Mouse (Mus musculus) adrenal gland, adult 8-10 months (tissue): ENCODE results near the gene Dynll1. TPM values are rescaled to one million over a fixed set of nuclear protein-coding genes. Genes with fewer than 3 reads are reported as not detected.

Experiments
- DNase-seq: peaks from one replicate; pipeline ENCODE4 v3.0.0; 2022
- total RNA-seq, 4 experiments: library from RNA; stranded (reverse); gene quantifications; 2 replicates each; pipeline ENCODE4 v1.2.4; 2022

Gene Dynll1
- total RNA-seq, 4 experiments from 2014 or later, result 140 to 233 (median 156) TPM

- peak; percentile 30 for DNase-seq
These were observed 33.2 kb downstream of the Dynll1 start for GRCm38 (mm10) chr5:115267469-115268045.

- no peak for DNase-seq
These were observed 33.9 kb downstream of the Dynll1 start for GRCm38 (mm10) chr5:115266787-115267468.

GRCm38 (mm10) chr5:115266340-115266739 lies 34.5 kb downstream of the Dynll1 start:
- DNase-seq, result no peak

- no peak for DNase-seq
These were observed 38.1 kb downstream of the Dynll1 start for GRCm38 (mm10) chr5:115262502-115263291.

GRCm38 (mm10) chr5:115261880-115262279 lies 38.9 kb downstream of the Dynll1 start:
- no peak for DNase-seq

GRCm38 (mm10) chr5:115261141-115261540 lies 39.7 kb downstream of the Dynll1 start:
- no peak for DNase-seq

- no peak for DNase-seq
These were observed 40.4 kb downstream of the Dynll1 start for GRCm38 (mm10) chr5:115260356-115260755.

GRCm38 (mm10) chr5:115256909-115257546 lies 43.8 kb downstream of the Dynll1 start:
- DNase-seq, result no peak

GRCm38 (mm10) chr5:115255472-115255871 lies 45.3 kb downstream of the Dynll1 start:
- no peak for DNase-seq

Other genes starting within 250 kb of the Dynll1 start
- not detected for gene Gm10401, start 202.7 kb downstream of the Dynll1 start, total RNA-seq
- gene Acads, start 181.7 kb downstream of the Dynll1 start, total RNA-seq, result 100 to 1,000 TPM; 122 to 219 (median 173) TPM
- 10 to 100 TPM; 38.8 to 51.9 (median 45.7) TPM for gene Unc119b, start 166.0 kb downstream of the Dynll1 start, total RNA-seq
- 100 to 1,000 TPM; 207 to 274 (median 239) TPM for gene Mlec, start 142.8 kb downstream of the Dynll1 start, total RNA-seq
- gene Cabp1, start 106.6 kb downstream of the Dynll1 start, total RNA-seq, result 10 to 100 TPM; 11.8 to 59.6 (median 41.5) TPM
- 10 to 100 TPM; 75.9 to 87.9 (median 84.9) TPM for gene Pop5, start 65.2 kb downstream of the Dynll1 start, total RNA-seq
- 100 to 1,000 TPM; 218 to 258 (median 235) TPM for gene Rnf10, start 28.1 kb downstream of the Dynll1 start, total RNA-seq
- gene Coq5, start 21.3 kb downstream of the Dynll1 start, total RNA-seq, result 10 to 100 TPM; 50.3 to 63.7 (median 60.1) TPM
- gene Srsf9, start 26.2 kb upstream of the Dynll1 start, total RNA-seq, result 10 to 100 TPM; 68.1 to 89.3 (median 75.9) TPM
- gene Gatc, start 40.2 kb upstream of the Dynll1 start, total RNA-seq, result 10 to 100 TPM; 21.5 to 24.6 (median 23.1) TPM
- gene Triap1, start 40.2 kb upstream of the Dynll1 start, total RNA-seq, result 10 to 100 TPM; 37.4 to 58.7 (median 46.8) TPM
- 1,000 to 10,000 TPM in 2 of 4 experiments, 100 to 1,000 TPM in 2; 703 to 1,239 (median 893) TPM for gene Cox6a1, start 48.0 kb upstream of the Dynll1 start, total RNA-seq
- 10 to 100 TPM; 17.5 to 27.3 (median 21.7) TPM for gene Msi1, start 128.6 kb upstream of the Dynll1 start, total RNA-seq
- under 1 TPM in 1 of 4 experiments, not detected in 3; 0.93 TPM for gene Pla2g1b, start 165.3 kb upstream of the Dynll1 start, total RNA-seq
- gene Sirt4, start 183.7 kb upstream of the Dynll1 start, total RNA-seq, result 10 to 100 TPM; 24.6 to 53.8 (median 41.2) TPM
- gene Pxn, start 205.7 kb upstream of the Dynll1 start, total RNA-seq, result 10 to 100 TPM; 32.1 to 64.5 (median 44.8) TPM